Mouse (Mus musculus) mesoderm, embryonic 11.5 days (tissue): Measurements from ENCODE around the gene Gm6993.
A peak's percentile ranks its signal among the peaks of the same experiment; 100 is the strongest.

ENCODE experiments used
- DNase-seq: peaks from one replicate; pipeline ENCODE4 v3.0.0-alpha.2; 2012; ENCODE audit warnings: low read depth, low spot score

Gm6993 gene

DNA sequence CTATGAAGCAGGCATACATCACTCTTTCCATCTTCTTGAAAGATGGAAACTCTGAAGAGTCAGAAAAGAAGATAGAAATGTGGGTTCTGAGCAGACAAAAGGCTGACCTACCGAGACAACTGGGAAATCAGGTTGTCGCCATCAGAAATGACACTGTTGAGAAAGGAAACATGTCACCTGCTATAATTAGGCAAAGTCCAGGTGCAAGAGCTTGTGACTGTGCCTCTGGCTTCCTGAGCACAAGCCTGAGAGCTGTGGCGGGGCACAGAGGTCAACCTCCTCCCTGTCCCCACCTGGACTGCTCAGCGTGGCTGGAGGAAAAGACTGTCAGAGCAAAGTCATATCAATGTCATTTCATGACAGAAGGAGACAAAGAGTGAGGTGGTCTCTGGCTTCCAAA lies 772 bp upstream of the Gm6993 start:
- DNase-seq = no peak

DNA sequence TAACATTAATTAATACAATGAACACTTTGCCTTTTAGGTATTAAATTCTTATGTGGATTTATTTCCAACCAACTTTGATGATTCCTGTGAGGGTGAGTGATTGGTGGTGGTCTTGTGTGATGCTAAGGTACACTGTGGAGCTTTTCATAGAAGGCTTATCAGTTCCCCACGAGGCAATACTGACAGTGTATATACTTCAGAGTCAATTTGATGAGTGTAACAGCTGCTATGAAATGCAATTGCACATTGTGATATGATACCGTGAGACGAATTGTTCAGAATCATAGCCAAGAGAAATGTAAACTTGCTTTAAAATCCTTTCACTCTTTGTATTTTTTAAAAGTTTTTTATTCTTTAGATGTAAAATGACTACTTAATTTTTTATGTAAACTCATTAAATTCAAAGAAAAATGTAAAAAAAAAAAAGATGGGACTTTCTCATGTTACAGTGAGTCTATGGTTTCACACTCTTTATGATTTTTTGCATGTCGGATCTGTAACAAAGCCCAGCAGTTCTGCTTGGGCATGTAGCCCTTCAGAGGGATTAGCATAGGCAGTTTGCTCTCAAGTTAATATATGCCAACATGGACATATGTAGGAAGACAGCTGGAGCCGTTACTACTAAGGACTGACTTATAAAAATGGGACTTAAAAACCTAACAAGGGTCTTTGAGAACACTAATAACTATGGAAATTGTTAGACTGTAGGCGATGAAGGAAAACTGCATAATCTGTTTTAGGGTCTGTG lies 1.2 kb downstream of the Gm6993 start:
- no peak for DNase-seq

DNA sequence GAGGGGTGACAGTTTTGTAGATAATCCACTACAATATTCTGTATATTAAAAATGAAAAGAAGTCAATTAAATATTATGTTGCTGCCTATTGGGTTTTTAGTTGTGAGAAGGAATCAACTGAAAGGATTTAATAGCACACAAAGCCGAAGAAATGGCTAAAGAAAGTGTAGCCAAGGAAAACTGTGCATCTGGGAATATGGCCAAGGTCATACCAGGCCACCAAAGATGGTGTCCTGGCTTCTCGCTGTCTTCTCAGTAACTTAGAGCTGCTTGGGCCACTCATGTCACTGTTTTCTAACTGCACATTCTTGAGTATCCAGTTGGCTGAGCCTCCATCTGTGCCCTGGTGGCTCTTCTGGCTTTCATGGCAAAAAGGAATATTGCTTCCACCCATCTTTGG lies 3.4 kb downstream of the Gm6993 start:
- no peak for DNase-seq

DNA sequence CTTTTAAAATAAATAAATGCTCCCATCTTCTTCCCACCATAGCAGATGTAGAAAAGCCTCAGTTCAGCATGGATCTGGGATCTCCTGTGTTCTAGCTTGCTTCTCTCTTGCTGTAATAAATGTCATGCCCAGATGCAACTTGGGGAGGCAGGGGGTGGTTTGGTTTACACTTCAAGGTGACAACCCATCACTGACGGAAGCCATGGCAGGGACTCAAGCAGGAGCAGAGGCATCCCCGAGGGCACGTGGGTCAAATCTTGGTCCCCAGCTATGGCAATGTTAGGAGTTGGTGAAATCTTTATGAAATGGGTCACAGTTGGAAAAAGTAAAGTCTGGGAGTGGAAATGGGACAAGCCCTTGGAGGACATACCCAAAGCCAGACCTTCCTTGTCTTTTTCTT lies 4.1 kb downstream of the Gm6993 start:
- DNase-seq = no peak

DNA sequence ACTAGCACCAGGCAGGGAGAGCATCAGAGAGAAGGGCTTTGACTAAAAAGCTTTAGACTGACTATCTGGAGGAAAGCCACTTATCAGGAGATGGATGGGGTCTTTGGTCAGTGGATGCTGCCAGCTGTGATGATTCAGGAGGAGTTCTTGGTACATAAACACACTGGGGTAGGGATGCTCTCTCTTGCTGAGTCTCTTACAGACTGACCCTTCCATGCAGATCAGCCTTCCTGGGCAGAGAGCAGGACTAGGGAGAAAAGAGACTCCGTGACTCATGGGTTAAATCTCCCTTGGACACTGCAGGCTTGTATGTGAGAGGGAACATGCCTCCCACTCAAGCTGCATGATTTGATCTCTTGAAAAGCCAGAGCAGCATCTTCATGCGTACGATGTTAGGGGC lies 5.6 kb downstream of the Gm6993 start:
- no peak for DNase-seq

DNA sequence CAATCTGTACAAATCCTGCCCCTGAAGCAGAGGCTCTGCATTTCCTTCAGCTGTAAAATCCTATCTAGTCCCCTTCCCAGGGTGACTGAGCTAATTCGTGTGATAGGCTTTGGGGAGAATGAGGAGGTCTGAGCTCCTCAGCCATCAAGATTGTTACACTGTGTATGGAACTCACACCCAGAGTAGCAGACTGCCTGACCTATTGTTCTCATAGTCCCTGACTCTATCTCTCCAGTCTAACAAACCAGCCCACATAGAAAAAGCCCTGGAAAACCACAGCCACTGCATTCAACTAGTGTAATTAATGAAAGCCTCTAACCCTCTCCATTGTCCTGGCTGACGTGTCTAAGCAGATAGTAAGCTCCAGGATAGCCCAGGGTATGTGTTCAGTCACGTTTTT lies 6.0 kb downstream of the Gm6993 start:
- DNase-seq = no peak

DNA sequence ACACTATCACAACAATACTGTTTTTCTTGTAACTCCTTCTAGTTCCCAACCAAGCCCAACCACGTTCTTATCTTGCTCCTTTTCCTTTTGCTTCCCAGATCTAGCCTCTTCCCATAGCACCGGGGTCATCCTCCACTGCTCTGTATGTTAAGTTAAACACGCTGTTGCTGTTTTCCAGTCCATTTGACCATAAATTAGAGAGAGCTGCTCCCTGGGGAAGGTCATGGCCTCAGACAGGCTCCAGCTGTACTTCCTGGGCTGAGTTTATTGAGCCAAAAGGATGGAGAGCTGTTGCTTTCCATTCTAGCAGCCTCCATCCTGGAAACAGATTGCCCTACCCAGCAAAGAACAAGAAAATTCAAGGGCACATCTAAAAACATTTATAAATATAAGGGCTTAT lies 7.6 kb downstream of the Gm6993 start:
- peak; percentile 78 for DNase-seq

DNA sequence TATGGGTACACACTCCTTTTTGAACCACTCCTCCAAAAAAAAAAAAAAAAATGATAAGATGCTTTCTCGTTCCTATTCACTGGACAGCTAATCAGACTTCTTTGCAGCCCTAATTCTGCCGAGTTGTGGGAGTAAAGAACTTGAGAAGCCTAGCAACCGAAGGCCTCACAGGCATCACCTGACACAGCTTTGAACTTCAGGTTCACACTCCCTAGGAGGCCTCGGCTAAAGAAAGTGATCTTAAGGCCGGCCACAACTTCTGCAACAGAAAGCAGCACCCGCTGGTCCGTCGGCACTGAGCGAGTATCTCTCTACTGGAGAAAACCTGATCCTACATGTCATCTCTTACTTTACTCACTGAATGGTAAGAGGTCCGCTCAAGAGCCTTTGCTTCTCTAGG lies 8.1 kb downstream of the Gm6993 start:
- DNase-seq = no peak

DNA sequence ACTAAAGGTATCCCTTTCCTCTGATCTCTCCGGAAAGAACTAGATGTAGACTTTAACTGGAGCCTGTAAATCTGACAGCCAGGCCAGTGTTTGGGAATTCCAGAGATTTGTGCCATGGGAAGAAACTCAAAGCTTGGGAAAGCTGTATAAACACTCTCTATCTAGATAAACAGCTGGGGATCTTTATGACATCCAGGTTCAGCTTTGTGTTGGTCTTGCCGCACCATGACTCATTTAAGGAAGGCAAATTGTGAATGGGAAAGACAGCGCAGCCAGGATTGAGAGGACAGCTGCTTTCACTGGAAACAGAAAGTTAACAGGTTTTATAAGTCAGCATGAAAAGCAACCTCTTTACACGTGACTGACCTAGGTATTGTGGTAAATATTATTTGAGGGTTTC lies 11.7 kb downstream of the Gm6993 start:
- peak; percentile 54 for DNase-seq

DNA sequence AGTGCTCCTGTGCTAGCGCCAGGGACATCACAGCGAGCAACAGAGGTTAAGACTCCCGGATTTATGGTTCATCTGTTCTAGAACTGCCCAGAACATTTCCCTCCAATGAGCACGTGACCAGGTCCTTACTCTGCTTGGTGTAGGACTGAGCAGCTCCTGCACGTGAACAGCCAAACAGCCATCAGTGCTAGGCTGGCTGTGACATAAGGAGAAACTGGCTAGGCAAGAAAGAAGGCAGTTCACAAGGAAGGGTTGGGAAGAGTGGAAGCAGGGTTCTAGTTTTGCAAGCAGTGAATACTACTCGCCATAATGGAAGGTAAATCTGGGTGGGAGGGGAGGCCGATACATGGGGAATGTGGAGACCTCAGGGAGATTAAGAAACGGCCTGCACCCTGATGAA lies 14.4 kb downstream of the Gm6993 start:
- DNase-seq = no peak

DNA sequence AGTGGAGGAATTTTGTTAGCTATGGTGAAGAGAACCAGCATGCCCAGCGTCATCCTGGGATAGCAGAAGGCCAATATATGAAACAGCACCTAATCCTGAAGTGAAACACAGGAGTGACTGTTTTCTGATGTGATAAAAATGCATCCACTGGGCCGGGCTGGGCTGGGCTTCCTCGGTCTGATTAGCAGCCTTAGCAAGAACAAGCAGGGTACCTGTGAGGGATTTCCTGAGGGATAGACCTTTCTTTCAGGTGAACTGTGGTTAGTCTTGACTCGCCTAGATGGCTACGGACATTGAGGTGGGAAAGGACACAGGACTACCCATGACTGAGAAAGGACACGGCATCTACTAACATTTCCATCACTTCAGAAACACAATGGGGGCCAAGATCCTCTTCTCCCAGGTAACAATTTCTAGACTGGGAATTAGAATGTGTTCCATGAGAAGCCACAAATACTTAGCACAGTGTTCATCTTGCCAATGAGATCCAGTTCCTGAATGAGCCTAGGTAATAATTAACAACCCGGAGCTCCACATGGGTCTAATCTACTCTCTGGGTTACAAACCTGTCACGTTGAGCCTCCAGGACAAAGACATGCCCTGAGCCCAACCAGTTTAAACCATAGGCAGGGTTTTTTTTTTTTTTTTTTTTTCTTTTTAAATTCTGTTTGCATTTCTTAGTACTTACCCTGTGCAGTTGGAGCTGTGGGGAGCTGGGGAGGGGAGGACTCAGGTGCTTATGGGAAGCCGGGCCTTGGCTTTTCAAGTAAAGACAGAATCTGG lies 15.7 kb downstream of the Gm6993 start:
- no peak for DNase-seq

DNA sequence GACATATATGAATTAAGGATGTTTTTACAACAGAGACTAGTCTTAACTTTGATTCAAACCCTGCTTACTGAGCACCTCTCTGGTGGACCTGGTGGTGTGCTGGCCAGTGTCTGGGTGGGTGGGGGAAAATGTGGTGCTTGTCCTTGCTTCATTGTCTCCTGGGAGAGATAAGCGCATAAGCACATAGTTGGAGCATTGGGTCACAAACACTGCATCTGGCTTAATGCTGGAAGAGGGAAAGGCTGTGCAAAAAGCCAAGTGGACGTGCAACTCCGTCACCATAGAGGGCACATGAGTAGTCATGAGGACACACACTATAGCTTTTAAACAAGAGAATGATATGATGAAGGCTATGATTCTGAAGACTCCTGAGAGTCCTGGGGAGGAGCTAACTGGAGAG lies 21.3 kb downstream of the Gm6993 start:
- DNase-seq = no peak

DNA sequence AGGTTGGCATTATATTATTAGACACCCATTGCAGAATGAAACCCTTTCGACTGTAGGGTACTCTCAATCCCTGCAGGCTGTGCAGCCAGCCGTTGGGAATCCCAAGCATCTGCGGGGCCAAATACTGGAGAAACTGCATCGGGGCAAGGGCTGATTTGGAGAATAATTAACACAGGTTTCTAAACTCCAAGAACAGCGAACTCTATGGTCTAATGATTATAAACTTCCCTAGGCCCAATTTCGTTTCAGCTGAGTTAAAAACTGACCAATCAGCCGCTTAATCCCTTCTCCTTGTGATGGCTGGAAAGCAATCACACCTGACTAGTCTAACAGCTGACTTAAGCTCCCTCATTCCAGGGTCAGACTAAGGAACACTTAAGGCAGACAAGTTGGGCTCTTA lies 23.4 kb downstream of the Gm6993 start:
- DNase-seq = no peak

DNA sequence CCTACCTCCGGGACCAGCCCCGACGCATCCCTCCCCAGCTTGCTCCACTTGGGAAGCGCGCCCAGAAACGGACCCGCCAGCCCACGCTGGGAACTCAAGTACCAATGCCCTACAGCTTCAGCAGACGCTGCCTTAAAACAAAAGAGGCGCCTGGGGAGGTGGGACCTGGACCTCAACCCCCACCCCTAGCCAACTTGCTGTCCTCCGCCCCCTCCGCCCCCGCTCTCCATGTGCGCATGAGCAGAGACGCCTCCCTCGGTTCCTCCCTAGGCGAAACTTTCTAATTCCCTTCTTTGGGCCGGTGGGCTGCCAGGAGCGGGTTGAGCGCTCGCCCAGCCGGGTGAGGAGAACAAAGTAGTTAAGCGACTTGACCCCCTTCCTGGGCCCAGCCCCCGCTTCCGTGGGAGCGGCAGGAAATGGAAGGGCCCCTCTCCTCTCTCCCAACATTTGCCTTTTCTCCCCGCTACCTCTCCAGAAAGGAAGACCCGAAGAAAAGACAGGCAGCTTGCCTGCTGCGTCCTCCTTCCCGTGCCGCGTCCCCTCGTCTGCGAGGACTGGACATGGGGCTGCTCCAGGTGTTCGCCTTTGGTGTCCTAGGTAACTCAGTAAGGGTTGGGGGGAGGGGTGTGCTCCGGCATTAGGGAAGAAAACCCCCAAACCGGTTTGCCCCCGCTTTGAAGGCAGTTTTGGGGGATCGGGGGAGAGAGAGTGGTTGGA lies 24.6 kb downstream of the Gm6993 start, which contains the start of gene Lamb1:
TSS of gene Lamb1 (plus strand) at position 230 of the 717 bp plus-strand sequence.
- peak; percentile 71 for DNase-seq

DNA sequence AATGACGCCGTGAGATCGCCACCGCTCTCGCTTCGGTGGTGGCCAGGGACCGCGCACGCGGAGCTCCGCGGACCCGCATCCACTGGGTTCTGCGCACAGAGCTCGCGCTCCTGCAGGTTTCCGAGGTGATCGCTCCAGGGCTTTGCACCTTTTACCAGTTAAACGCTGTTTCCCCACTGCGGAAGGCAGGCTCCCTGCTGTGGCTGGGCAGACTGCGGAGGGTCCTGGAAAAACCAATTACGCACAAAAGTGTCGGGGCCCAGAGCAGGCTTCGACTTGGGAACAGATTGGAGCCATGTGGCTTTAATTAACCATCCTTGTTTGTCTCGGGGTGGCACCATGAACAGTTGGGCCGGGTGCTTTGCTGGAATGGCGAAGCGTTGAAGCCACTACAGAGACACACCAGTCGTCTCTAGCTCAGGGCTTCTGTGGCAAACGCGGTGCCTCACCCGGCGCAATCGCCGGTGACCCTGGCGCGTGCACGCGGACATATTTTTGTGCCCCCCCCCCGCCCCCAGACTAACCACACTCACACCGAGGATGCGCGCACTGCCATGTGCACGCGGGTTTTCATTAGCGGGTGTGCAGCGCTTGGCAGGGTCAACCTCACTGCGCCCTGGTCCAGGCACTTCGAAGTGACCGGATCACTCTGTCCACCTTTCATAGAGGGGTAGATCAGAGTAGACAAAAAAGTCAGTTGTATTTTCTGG lies 25.3 kb downstream of the Gm6993 start:
- DNase-seq = peak; percentile 45

DNA sequence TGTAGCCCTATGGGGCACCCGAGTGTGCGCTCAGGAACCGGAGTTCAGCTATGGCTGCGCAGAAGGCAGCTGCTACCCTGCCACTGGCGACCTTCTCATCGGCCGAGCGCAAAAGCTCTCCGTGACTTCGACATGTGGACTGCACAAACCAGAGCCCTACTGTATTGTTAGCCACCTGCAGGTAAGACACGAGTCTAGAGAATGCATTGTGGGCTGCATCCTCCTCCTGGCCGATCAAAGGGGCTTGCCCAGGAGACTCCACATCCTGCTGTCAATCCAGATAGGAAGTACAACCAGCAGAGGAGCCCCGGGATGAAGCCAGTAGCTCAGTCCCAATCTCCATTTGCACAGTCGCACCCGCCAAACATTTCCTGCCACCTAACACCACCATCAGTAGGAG lies 26.1 kb downstream of the Gm6993 start:
- no peak for DNase-seq

DNA sequence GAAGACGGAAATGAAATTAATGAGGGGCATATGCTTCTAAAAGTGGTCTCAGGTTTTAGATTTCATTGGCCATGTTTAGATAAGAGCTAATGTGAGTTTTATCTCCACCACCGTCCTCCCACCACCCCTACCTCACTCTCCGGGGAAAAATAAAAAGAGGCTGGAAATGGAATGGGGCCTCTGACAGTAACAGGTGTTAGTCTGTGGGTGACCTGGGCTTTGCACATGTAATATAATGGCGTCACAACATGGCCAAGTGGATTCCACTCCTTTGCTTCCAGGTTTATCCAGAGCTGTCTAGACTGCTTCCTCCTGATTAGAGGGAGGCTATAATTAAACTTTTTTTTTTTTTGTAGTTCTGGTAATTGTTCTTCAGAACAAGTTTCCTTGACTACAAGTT lies 26.8 kb downstream of the Gm6993 start:
- no peak for DNase-seq

DNA sequence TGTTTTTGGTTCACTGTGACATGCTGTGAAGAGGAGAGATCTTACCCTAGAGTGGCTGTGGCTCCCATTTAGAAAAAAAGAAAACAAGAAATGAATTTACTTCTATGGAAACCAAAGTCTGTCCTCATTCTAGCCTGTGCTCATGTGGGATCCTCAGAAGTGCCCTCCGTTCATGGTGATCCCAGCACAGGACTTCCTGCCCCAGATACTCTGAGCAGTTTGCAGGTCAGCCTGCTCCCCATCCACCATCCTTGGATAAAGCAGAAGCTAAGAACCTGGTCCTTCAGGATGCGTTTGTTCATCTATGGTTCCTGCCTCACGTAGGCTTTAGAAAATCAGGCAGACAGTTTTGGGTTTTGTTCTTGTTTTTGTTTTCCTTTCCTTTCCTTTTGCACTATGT lies 27.7 kb downstream of the Gm6993 start:
- no peak for DNase-seq

DNA sequence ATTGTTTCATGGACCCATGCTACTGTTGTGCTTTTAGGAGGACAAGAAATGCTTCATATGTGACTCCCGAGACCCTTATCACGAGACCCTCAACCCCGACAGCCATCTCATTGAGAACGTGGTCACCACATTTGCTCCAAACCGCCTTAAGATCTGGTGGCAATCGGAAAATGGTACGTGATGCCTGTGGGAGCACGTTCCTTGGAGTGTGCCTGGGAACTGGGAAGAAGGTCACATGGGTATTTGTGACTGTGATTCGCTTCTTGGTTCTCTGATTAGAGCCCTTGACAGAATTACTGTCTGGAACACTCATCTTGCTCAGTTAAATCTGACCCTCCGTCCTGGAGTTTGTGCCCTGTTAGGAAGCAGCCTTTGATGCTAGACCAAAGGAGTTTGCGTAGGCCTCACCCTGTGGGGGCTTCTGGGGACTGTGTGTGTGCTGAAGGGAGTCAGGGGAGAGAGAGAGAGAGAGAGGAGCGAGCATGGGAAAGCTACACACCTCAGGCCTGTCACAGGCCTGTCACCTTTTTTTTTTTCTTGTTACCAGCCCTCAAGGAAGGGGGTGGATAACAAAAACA lies 28.5 kb downstream of the Gm6993 start:
- DNase-seq = no peak

DNA sequence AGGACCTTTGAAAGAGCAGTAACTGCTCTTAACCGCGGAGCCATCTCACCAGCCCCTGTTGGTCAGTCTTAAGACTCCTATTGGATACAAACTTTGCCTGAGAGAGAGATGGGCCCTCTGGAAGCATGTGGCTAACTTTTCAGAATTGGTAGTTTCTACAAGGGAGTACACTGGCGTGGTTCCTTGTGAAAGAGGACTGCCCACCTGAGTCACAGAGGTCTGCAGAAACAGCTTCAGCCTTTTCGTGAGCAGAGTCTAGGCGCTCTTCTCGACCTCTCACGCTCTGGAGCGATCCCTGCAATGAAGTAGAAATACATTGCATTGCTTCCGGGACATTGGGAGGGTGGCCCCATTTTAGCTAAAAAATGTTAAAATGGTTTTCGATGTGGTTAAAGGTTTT lies 29.8 kb downstream of the Gm6993 start:
- DNase-seq = no peak

DNA sequence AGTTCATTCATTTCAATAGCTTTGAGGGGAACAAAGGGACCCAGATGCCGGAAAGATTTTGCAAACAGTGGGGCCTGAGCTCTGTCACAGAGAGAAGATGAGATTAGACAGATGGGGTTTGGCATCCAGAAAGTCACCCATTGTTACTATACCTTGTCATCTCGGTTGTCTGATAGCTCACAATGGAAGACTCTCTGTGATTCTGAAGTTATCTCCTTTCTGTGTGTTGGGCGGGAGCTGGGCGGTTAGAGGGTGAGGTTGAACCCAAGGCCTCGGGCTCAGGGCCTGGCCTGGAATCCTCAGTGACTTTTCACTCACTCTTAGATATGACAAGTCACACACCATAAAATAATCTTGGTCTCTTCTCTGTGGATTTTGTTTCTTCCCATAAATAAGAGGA lies 30.2 kb downstream of the Gm6993 start:
- DNase-seq = no peak
